Mouse (Mus musculus) intestine, embryonic 14.5 days (tissue): ENCODE measurements around the gene Dmrtb1. TPM values are rescaled to one million over a fixed set of nuclear protein-coding genes. Genes with fewer than 3 reads are reported as not detected.

Experiments used
- ATAC-seq: fragments of 200-750 bp; cut with Nextera tagmentation; replicated peaks from 2 replicates; pipeline ENCODE4 v1.8.0; 2017; ENCODE audit warnings: low read depth, moderate number of reproducible peaks, moderate TSS enrichment, moderate library complexity; ENCODE audit not compliant: low FRiP score, low TSS enrichment
- DNase-seq: peaks from one replicate; pipeline ENCODE4 v3.0.0-alpha.2; 2018; ENCODE audit warnings: low spot score
- H3K27ac ChIP-seq: fragments of 300-500 bp; sonication (generic); 2 replicates; pipeline ENCODE4 v1.5.1; 2014; ENCODE audit warnings: low read depth, mild to moderate bottlenecking, control low read depth
- H3K27me3 ChIP-seq: fragments of 300-500 bp; sonication (generic); replicated peaks from 2 replicates; pipeline ENCODE4 v1.6.1; 2014; ENCODE audit warnings: low read length, control low read depth; ENCODE audit not compliant: control insufficient read depth, insufficient read depth
- H3K36me3 ChIP-seq: fragments of 300-500 bp; sonication (generic); 2 replicates; pipeline ENCODE4 v1.6.1; 2014; ENCODE audit warnings: low read length, control low read depth; ENCODE audit not compliant: control insufficient read depth, insufficient read depth
- H3K4me1 ChIP-seq: fragments of 300-500 bp; sonication (generic); replicated peaks from 2 replicates; pipeline ENCODE4 v1.6.1; 2014; ENCODE audit warnings: low read length, control low read depth, mixed read lengths; ENCODE audit not compliant: control insufficient read depth, insufficient read depth
- H3K4me2 ChIP-seq: fragments of 300-500 bp; sonication (generic); 2 replicates; pipeline ENCODE4 v1.6.1; 2014; ENCODE audit warnings: low read length
- H3K4me3 ChIP-seq: fragments of 300-500 bp; sonication (generic); 2 replicates; pipeline ENCODE4 v1.5.1; 2014; ENCODE audit warnings: low read depth, low read length, control low read depth, mixed read lengths
- H3K9ac ChIP-seq: fragments of 300-500 bp; sonication (generic); 2 replicates; pipeline ENCODE4 v1.6.1; 2014; ENCODE audit warnings: mild to moderate bottlenecking, low read length
- H3K9me3 ChIP-seq: fragments of 300-500 bp; sonication (generic); 2 replicates; pipeline ENCODE4 v1.6.1; 2016; ENCODE audit warnings: low read length, control low read depth; ENCODE audit not compliant: control insufficient read depth
- WGBS: fragments of 180-500 bp; shearing (Covaris S2); extraction: QIAGEN DNeasy Blood & Tissue Kit; methylation state at CpG from one replicate; pipeline ENCODE4 v1.1.7; 2014; 5-methylcytosine and 5-hydroxymethylcytosine counted together
- polyA plus RNA-seq: library from polyadenylated mRNA; unstranded; fragments of >200 nt; fragmentation: Nextera tagmentation; extraction: Ambion mirVana; gene quantifications from 2 replicates; pipeline ENCODE4 v1.2.1, GENCODE M21; 2014

Gene Dmrtb1
- polyA plus RNA-seq: not detected in 2 replicates

DNA sequence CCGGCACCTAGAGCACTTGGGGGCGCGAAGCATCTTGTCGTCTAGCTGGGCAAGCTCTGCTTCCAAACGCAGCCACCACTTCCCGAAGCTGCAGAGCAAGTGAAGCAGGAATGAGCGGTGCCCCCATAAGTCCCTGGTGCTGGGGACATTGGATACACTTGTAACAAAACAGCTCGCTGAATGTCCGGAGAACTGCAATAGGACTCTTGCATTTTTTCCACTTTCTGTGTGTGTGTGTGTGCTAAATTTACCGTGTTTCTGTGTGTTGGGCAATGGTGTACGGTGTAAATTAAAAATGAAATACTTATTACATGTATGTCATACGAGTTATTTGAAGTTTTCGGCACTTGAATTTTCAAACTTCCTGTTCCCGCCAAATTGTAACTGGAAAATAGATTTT is at the start of gene Dmrtb1:
Gene Dmrtb1, minus strand, starts transcription at position 101 of the 400 bp plus-strand sequence.
- Histone ChIP-seq H3K4me3 (no peak within 1 kb of the TSS), H3K4me1 (no peaks in the 10 kb centered on the region), H3K9me3 (no peaks in the 10 kb centered on the region), H3K27me3 (no peaks in the 10 kb centered on the region), H3K36me3 (no peaks in the 10 kb centered on the region), H3K27ac (no peak within 1 kb of the TSS), H3K9ac (no peak within 1 kb of the TSS), H3K4me2 (no peak within 1 kb of the TSS)
- DNase-seq: no peak
- 92% methylated on average over 14 of the region's 14 CpGs for WGBS
- no peak for ATAC-seq

DNA sequence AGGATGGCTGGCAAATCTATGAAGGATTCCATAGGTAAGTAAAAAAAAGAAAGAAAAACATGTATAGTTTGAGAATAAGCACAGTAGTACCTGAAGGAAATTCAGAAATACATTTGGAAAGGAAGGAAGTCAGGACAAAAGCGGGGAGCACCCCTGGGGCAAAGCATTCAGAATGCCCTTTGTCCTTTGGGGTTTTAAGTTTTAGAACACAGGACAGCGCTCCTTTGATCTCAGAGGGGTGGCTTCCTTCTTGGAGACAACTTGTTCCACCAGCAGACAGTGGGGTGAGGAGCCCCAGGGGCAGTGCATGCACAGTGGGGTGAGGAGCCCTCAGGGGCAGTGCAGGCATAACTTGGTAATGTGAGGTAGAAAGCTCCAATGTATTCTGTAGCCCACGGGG is 49.6 kb upstream of the Dmrtb1 start:
- no peak overlapping the region for H3K27ac ChIP-seq
- DNase-seq (no peak), ATAC-seq (no peak)
- no peaks in the 10 kb centered on the region for H3K9me3 ChIP-seq
- 43% methylated on average over 3 of the region's 3 CpGs for WGBS
- H3K4me2 ChIP-seq: no peak overlapping the region
- H3K4me3 ChIP-seq: no peak overlapping the region
- H3K9ac ChIP-seq: no peak overlapping the region
- H3K4me1 ChIP-seq: no peaks in the 10 kb centered on the region
- H3K36me3 ChIP-seq: no peaks in the 10 kb centered on the region
- H3K27me3 ChIP-seq: peaks cover 7% of the 10 kb centered on the region

DNA sequence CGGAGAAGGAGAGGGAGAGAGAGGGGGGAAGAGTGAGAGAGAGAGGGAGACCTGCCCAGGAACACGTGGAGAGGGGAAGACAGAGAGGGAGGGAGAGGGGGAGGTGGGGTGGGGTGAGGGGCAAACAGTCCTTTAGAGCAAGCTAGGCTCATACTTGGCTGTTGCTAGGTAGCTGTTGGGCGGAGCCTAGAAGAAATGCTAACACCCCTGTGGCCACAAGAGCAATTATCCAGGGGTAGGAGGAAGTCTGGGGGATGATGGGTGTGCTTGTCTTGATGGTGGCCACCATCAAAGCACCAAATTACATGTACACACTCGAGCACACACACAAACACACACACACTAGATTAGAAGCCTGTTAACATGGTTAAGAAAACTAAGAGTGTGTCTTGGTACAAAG is 48.6 kb upstream of the Dmrtb1 start:
- no peaks in the 10 kb centered on the region for H3K4me1 ChIP-seq
- DNase-seq: no peak
- no peaks in the 10 kb centered on the region for H3K9me3 ChIP-seq
- H3K4me2 ChIP-seq: no peak overlapping the region
- H3K4me3 ChIP-seq: no peak overlapping the region
- H3K27me3 ChIP-seq: peaks cover 7% of the 10 kb centered on the region
- no peaks in the 10 kb centered on the region for H3K36me3 ChIP-seq
- 19% methylated on average over 4 of the region's 4 CpGs for WGBS
- no peak overlapping the region for H3K9ac ChIP-seq
- no peak overlapping the region for H3K27ac ChIP-seq
- ATAC-seq: 0 out of 2 replicates have a peak, but pooled peaks have one; percentile 13

DNA sequence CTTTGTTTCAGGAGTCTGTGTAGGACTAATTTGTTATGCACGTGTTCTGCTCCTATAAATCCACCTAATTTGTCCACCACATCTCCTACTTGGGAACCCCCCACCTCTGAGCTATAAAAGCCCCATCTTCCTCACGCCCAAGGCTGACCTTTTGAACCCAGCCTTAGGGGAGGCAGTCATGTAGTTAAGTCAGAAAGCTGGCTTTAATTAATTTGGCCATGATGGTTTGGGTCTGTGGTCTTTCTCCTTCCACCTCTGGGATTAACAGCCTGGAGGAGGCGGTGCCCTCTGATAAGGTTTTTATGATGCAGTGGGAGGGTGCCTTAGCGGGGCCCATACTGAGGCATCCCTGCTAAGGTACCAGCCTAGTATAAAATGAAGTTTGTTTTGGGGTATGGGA is 48.2 kb upstream of the Dmrtb1 start:
- no peaks in the 10 kb centered on the region for H3K4me1 ChIP-seq
- DNase-seq: no peak
- H3K4me2 ChIP-seq: no peak overlapping the region
- no peak overlapping the region for H3K9ac ChIP-seq
- no peaks in the 10 kb centered on the region for H3K9me3 ChIP-seq
- no peak overlapping the region for H3K4me3 ChIP-seq
- no peaks in the 10 kb centered on the region for H3K36me3 ChIP-seq
- H3K27ac ChIP-seq: no peak overlapping the region
- peaks cover 7% of the 10 kb centered on the region for H3K27me3 ChIP-seq
- 0 out of 2 replicates have a peak, but pooled peaks have one; percentile 42 for ATAC-seq
- 22% methylated on average over 4 of the region's 4 CpGs for whole genome bisulfite sequencing

DNA sequence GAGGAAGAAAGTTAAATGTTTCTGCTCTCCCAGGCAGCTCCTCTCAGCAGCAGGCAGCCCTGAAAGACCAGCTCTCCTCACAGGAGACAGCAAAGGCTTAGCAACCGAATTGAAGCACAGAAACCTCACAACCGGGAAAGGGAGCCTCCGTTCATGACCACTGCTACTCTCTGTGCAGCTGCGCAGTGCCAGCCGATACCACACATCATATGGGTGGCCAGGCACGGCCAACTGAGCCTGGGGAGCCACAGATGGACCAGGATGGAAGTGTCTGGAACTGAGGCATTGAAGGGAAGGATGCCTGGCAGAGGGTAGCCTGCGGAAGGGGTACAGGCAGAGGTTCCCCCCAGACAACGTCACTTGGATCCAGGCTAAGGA is 47.0 kb upstream of the Dmrtb1 start:
- Histone ChIP-seq H3K4me2 (no peak overlapping the region), H3K27ac (no peak overlapping the region), H3K27me3 (peaks cover 7% of the 10 kb centered on the region), H3K4me1 (no peaks in the 10 kb centered on the region), H3K9ac (no peak overlapping the region), H3K4me3 (no peak overlapping the region), H3K9me3 (no peaks in the 10 kb centered on the region), H3K36me3 (no peaks in the 10 kb centered on the region)
- ATAC-seq: no peak
- no peak for DNase-seq
- WGBS: 60% methylated on average over 8 of the region's 8 CpGs

DNA sequence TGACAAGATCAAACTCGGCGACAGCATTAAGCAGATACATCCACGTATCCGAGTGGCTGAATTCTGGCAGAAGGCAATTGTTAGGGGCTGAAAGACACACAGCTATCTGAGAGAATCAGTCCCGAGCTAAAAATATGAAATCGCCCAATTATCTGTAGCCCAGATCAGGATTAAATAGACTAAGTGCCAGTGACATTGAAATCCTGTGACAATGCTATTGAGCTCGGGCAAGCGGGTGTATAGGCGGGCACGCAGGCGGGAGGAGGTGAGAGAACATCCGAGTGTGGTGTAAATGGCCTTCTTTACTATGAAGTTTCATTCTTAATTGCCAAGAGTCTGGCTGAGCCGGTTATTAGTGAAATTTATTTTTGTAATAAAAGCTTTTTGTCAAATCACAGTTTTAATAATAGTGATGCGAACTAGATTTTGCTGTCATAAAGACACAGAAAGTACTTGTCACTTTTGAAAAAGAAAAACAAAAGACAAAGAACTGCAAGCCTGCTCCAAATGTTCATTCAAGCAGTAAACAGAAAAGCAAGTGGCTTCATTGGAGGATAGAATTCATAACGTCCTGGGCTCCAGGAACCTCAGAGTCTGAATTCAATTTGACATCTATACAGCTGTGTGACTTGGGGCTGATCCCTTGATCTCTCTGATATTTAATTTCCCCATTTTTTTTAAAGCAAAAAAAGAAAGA is 46.5 kb upstream of the Dmrtb1 start:
- H3K9ac ChIP-seq: no peak overlapping the region
- H3K27ac ChIP-seq: no peak overlapping the region
- H3K27me3 ChIP-seq: peaks cover 7% of the 10 kb centered on the region
- 84% methylated on average over 15 of the region's 15 CpGs for WGBS
- no peak overlapping the region for H3K4me3 ChIP-seq
- no peaks in the 10 kb centered on the region for H3K4me1 ChIP-seq
- H3K36me3 ChIP-seq: no peaks in the 10 kb centered on the region
- H3K4me2 ChIP-seq: no peak overlapping the region
- no peaks in the 10 kb centered on the region for H3K9me3 ChIP-seq
- DNase-seq (no peak), ATAC-seq (no peak)

DNA sequence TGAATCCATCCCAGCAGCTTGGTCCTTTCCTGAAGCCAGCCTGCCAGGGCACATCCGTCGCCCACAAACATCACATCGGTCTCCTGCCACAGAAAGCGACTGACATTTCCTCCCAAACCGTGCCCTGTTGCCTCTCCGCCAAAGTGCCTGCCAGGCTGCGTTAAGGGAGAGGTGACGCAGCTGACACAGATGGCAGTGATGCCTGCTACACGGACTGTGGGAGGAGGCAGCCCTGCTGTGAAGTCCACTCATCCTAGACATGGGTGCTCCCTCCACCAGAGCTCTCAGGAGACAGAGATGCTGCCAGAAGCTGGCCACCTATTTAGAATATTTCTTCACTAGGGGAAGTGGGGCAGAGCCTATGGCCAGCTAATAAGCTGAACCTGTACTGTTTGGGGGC is 41.4 kb upstream of the Dmrtb1 start:
- Histone ChIP-seq H3K4me1 (no peaks in the 10 kb centered on the region), H3K36me3 (no peaks in the 10 kb centered on the region), H3K4me3 (no peak overlapping the region), H3K9me3 (no peaks in the 10 kb centered on the region), H3K9ac (no peak overlapping the region), H3K4me2 (no peak overlapping the region), H3K27me3 (no peaks in the 10 kb centered on the region), H3K27ac (no peak overlapping the region)
- no peak for ATAC-seq
- DNase-seq: no peak
- WGBS: 68% methylated on average over 9 of the region's 9 CpGs

DNA sequence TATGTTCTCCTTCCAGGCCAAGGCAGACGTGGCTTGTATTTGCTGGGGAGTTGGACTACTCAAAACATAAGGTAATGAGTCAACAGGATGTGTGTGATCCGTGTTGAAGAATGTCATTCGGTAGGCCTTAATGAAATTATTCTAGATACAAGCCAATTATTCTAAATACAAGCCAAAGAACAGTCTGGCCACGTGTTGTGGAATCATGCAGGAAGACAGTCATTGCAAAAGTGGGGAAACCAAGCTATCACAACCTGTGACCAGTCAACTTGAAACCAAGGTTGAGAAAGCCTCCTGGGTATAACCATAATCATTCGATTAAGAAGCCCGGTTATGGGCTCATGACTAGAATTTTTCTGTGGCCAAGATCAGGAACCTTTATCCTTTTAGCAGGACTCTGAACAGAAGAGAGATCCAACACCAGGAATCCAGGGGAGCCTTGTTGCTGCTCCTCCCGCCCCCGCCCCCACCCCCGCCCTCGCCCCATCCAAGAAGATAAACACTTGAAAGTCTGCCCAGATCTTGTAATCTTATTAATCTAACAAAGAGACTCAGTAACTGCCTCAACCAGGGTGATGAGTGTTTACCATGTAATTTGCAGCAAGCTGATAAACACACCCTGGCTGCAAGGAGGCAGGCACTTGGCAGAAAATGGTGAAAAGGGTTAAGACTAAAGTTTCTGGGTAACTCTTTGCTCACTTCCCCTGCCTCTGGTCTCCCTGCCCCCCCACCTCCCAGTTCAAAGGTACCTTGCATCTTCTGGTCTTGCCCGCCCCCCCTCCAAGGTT is 36.2 kb upstream of the Dmrtb1 start:
- 62% methylated on average over 11 of the region's 11 CpGs for WGBS
- Histone ChIP-seq H3K27me3 (no peaks in the 10 kb centered on the region), H3K4me3 (no peak overlapping the region), H3K4me1 (no peaks in the 10 kb centered on the region), H3K36me3 (no peaks in the 10 kb centered on the region), H3K4me2 (no peak overlapping the region), H3K9me3 (no peaks in the 10 kb centered on the region), H3K9ac (no peak overlapping the region), H3K27ac (no peak overlapping the region)
- DNase-seq: no peak
- no peak for ATAC-seq
